Mouse (Mus musculus): ENCODE data around the gene Kcnh2. TPM values are rescaled to one million over a fixed set of nuclear protein-coding genes. Genes with fewer than 3 reads are reported as not detected.
A peak's percentile ranks its signal among the peaks of the same experiment; 100 is the strongest.

Gene Kcnh2
- polyA plus RNA-seq, 1 experiment from 2014 or later, result 26.2 TPM

GRCm38 (mm10) chr5:24308621-24309020 lies 42.8 kb downstream of the Kcnh2 start:
- ATAC-seq (ENCODE audit: extremely low read depth, insufficient number of reproducible peaks, low FRiP score, low TSS enrichment), result no peak
- no peak overlapping the region for H3K4me3 ChIP-seq
- 68% methylated on average over 7 of the region's 7 CpGs for WGBS
- no peaks in the 10 kb centered on the region for H3K4me1 ChIP-seq
- H3K27me3 ChIP-seq (replicated peaks), result no peaks in the 10 kb centered on the region
- H3K4me2 ChIP-seq, result no peak overlapping the region
- no peaks in the 10 kb centered on the region for H3K36me3 ChIP-seq
- no peak overlapping the region for H3K9ac ChIP-seq
- H3K9me3 ChIP-seq, result peaks cover 16% of the 10 kb centered on the region
- H3K27ac ChIP-seq (replicated peaks), result no peak overlapping the region

DNA sequence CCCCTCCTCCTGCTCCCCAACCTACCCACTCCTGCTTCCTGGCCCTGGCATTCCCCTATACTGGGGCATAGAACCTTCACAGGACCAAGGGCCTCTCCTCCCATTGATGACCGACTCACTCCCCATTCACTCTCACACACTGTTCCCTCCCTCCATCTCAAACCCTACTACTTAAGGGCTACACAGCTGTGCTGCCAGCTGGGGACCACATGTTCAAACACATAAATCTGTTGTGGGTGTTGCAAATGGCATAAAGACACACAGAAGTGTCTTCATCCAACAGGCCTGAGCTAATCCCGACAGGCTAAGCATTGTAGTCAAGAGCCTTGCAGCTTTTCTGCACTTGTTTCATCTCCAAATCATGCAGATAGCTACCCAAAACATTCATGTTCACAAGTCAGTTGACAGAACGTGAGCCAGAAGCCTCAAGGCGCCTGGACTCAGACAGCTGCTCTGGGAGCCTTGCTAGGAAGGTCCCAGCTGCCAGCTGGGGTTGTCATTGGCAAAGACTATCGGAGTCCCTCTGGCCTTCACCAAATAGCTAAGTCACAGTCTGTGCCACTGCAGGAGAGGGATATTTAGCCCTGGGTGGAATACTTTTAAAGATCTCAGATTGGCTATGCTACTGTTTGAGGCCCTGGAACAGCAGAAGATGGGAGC lies 44.2 kb downstream of the Kcnh2 start:
- whole genome bisulfite sequencing, result 56% methylated on average over 5 of the region's 5 CpGs
- no peaks in the 10 kb centered on the region for H3K36me3 ChIP-seq
- no peaks in the 10 kb centered on the region for H3K27me3 ChIP-seq (replicated peaks)
- no peaks in the 10 kb centered on the region for H3K4me1 ChIP-seq
- H3K9me3 ChIP-seq, result peaks cover 5% of the 10 kb centered on the region; the same call in 1 of the 2 replicates
- no peak for ATAC-seq (ENCODE audit: extremely low read depth, insufficient number of reproducible peaks, low FRiP score, low TSS enrichment)
- H3K4me2 ChIP-seq, result no peak overlapping the region
- no peak overlapping the region for H3K27ac ChIP-seq (replicated peaks)
- H3K4me3 ChIP-seq, result no peak overlapping the region
- H3K9ac ChIP-seq, result no peak overlapping the region

GRCm38 (mm10) chr5:24303199-24303598 lies 48.2 kb downstream of the Kcnh2 start:
- WGBS, result 57% methylated on average over 3 of the region's 3 CpGs
- no peaks in the 10 kb centered on the region for H3K36me3 ChIP-seq
- H3K4me2 ChIP-seq, result no peak overlapping the region
- H3K4me3 ChIP-seq, result no peak overlapping the region
- no peaks in the 10 kb centered on the region for H3K9me3 ChIP-seq
- peaks cover 4% of the 10 kb centered on the region; the same call in 1 of the 2 replicates for H3K27me3 ChIP-seq (replicated peaks)
- no peak overlapping the region for H3K27ac ChIP-seq (replicated peaks)
- H3K9ac ChIP-seq, result no peak overlapping the region
- ATAC-seq (ENCODE audit: extremely low read depth, insufficient number of reproducible peaks, low FRiP score, low TSS enrichment), result no peak
- peaks cover 10% of the 10 kb centered on the region; the same call in 1 of the 2 replicates for H3K4me1 ChIP-seq

DNA sequence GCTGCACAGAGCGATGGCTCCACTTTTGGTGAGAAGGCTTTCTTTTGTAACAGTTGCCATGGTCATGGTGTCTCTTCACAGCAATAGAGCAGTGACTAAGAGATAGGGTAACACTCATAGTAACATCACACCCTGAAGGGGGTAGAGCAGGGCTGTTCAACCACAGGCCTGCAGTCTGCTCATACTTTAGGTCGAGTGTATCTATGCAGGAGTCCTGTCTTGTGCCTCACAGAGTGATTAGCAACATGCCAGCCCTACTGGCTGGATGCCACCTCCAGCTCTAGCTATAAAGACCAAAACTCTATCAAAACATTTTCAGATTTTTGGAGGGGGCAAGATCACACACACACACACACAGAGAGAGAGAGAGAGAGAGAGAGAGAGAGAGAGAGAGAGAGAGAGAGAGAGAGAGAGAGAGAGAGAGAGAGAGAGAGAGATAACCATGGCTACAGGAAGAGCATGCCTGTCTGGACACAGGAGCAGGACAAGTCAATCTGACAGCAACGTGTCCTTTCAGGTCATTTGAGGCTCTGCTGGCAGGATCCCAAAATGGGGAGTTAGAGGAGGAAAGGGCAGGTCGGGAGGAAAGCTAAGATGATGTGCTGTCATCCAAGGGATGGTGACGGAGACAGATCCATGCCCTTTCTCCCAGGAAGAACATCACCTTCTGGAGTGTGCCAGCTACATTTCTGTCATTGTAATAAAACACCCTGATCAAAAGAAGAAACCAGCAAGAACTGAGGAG lies 51.4 kb downstream of the Kcnh2 start:
- ATAC-seq (ENCODE audit: extremely low read depth, insufficient number of reproducible peaks, low FRiP score, low TSS enrichment), result no peak
- no peak overlapping the region for H3K4me2 ChIP-seq
- WGBS, result 26% methylated on average over 5 of the region's 5 CpGs
- peaks cover 4% of the 10 kb centered on the region; the same call in 1 of the 2 replicates for H3K27me3 ChIP-seq (replicated peaks)
- 0 out of 2 replicates have a peak, but pooled peaks cover 2% of the 10 kb centered on the region for H3K9me3 ChIP-seq
- peak overlapping the region; percentile 39; the same call in 1 of the 2 replicates for H3K27ac ChIP-seq (replicated peaks)
- no peaks in the 10 kb centered on the region for H3K36me3 ChIP-seq
- no peak overlapping the region for H3K4me3 ChIP-seq
- peaks cover 10% of the 10 kb centered on the region; the same call in 1 of the 2 replicates for H3K4me1 ChIP-seq
- H3K9ac ChIP-seq, result no peak overlapping the region

- Histone ChIP-seq H3K27me3 (replicated peaks) (no peaks in the 10 kb centered on the region), H3K27ac (replicated peaks) (peak overlapping the region; percentile 53; the same call in 1 of the 2 replicates), H3K4me2 (no peak overlapping the region), H3K9ac (no peak overlapping the region), H3K4me1 (peaks cover 21% of the 10 kb centered on the region), H3K36me3 (no peaks in the 10 kb centered on the region), H3K4me3 (no peak overlapping the region), H3K9me3 (peaks cover 11% of the 10 kb centered on the region; the same call in 1 of the 2 replicates)
- 22% methylated on average over 3 of the region's 3 CpGs for WGBS
- no peak for ATAC-seq (ENCODE audit: extremely low read depth, insufficient number of reproducible peaks, low FRiP score, low TSS enrichment)
Observed at GRCm38 (mm10) chr5:24291954-24292353, 59.5 kb downstream of the Kcnh2 start.

DNA sequence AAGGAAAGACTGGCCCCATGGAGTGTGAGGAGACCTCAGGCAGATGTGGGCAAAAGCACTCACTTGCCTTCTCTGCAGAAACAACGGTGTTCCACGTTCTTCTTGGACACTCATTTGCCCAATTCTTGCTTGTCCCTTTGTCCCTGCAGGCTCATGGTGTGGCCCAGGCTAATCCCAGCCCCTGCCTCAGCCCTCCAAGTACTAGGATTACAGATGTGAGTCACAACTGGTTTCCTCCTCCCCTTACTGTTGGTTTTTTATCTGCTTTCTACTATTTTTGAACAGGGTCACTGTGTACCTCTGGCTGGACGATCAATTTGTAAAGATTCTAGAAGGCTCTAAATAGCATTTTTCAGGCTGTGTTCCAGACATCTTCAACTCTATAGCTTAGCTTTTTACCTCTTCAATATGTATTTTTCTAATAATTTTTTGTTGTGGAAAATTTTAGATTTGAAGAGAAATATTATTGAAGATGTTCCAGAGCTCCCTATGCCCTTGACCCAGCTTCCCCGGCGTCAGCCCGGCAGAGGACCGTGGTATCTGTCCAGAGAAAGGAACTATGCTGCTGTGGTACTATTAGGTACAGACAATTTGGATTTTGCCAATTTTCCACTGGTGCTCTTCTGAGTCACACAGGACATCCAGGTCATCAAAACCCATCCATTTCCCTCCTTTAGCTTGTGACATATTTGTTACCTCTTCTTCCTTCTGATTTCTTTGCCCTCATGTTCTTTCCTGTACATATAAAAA lies 65.0 kb downstream of the Kcnh2 start:
- Histone ChIP-seq H3K4me1 (peaks cover 31% of the 10 kb centered on the region), H3K36me3 (no peaks in the 10 kb centered on the region), H3K27me3 (replicated peaks) (peaks cover 2% of the 10 kb centered on the region; the same call in 1 of the 2 replicates), H3K27ac (replicated peaks) (no peak overlapping the region), H3K4me2 (no peak overlapping the region), H3K9me3 (no peaks in the 10 kb centered on the region), H3K4me3 (no peak overlapping the region), H3K9ac (0 out of 2 replicates have a peak overlapping the region, but pooled peaks have one; percentile 21)
- 71% methylated on average over 7 of the region's 7 CpGs for WGBS
- ATAC-seq (ENCODE audit: extremely low read depth, insufficient number of reproducible peaks, low FRiP score, low TSS enrichment), result no peak

DNA sequence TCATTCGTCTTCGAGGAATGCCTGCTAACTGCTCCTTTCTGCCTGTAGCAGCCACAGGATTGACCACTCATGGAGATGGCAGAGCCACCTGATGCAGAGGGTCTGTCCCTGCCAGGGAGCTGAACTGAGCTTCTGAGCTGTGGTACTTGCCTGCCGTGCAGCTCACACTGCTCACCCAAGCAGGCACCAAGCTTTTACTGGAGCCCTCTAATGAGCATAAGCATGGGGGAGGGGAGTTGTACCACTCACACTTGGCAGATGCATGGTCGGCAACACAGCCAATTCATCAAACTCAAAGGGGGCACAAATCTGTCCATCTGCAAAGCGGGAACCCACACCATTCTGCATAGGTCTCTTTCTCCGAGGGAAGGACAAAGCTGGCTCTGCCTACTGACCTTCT lies 67.3 kb downstream of the Kcnh2 start:
- Histone ChIP-seq H3K9me3 (no peaks in the 10 kb centered on the region), H3K9ac (no peak overlapping the region), H3K4me1 (peaks cover 26% of the 10 kb centered on the region), H3K27me3 (replicated peaks) (peaks cover 13% of the 10 kb centered on the region), H3K36me3 (no peaks in the 10 kb centered on the region), H3K4me2 (no peak overlapping the region), H3K27ac (replicated peaks) (no peak overlapping the region), H3K4me3 (no peak overlapping the region)
- 76% methylated on average over 6 of the region's 6 CpGs for WGBS
- no peak for ATAC-seq (ENCODE audit: extremely low read depth, insufficient number of reproducible peaks, low FRiP score, low TSS enrichment)

GRCm38 (mm10) chr5:24283181-24283580 lies 68.2 kb downstream of the Kcnh2 start:
- H3K9ac ChIP-seq, result no peak overlapping the region
- no peak overlapping the region for H3K27ac ChIP-seq (replicated peaks)
- H3K4me3 ChIP-seq, result no peak overlapping the region
- H3K4me1 ChIP-seq, result peaks cover 23% of the 10 kb centered on the region
- H3K36me3 ChIP-seq, result no peaks in the 10 kb centered on the region
- peaks cover 13% of the 10 kb centered on the region for H3K27me3 ChIP-seq (replicated peaks)
- H3K9me3 ChIP-seq, result no peaks in the 10 kb centered on the region
- no peak for ATAC-seq (ENCODE audit: extremely low read depth, insufficient number of reproducible peaks, low FRiP score, low TSS enrichment)
- WGBS, result 52% methylated on average over 5 of the region's 5 CpGs
- no peak overlapping the region for H3K4me2 ChIP-seq

GRCm38 (mm10) chr5:24280523-24280922 lies 70.9 kb downstream of the Kcnh2 start:
- H3K27ac ChIP-seq (replicated peaks), result no peak overlapping the region
- H3K4me3 ChIP-seq, result no peak overlapping the region
- H3K27me3 ChIP-seq (replicated peaks), result peaks cover 13% of the 10 kb centered on the region
- no peak for ATAC-seq (ENCODE audit: extremely low read depth, insufficient number of reproducible peaks, low FRiP score, low TSS enrichment)
- WGBS, result 75% methylated on average over 2 of the region's 2 CpGs
- no peak overlapping the region for H3K9ac ChIP-seq
- H3K4me2 ChIP-seq, result no peak overlapping the region
- no peaks in the 10 kb centered on the region for H3K9me3 ChIP-seq
- peaks cover 15% of the 10 kb centered on the region for H3K4me1 ChIP-seq
- H3K36me3 ChIP-seq, result no peaks in the 10 kb centered on the region

DNA sequence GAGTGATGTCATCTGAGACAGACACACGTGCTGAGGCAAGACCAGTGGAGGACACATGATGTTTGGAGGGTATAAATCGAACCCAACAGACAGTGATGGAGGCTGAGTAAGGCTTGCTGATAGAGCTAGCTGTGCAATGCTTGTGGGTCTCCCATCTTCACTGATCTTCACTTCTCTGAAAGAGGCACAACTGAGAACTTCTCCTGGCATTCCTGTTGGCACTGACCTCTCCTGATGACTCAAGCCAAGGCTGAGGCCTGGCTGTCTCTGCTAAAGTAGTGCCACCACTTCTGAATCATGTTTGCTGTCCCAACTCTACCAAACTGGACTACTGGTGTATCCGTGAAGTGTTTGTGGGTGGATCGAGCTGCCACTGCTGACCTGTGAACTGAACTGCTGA lies 71.9 kb downstream of the Kcnh2 start:
- ATAC-seq (ENCODE audit: extremely low read depth, insufficient number of reproducible peaks, low FRiP score, low TSS enrichment), result no peak
- H3K4me1 ChIP-seq, result peaks cover 10% of the 10 kb centered on the region; the same call in 1 of the 2 replicates
- H3K9me3 ChIP-seq, result no peaks in the 10 kb centered on the region
- no peaks in the 10 kb centered on the region for H3K36me3 ChIP-seq
- H3K27me3 ChIP-seq (replicated peaks), result peaks cover 13% of the 10 kb centered on the region
- no peak overlapping the region for H3K4me3 ChIP-seq
- 71% methylated on average over 4 of the region's 4 CpGs for WGBS
- H3K27ac ChIP-seq (replicated peaks), result no peak overlapping the region
- H3K9ac ChIP-seq, result no peak overlapping the region
- no peak overlapping the region for H3K4me2 ChIP-seq

GRCm38 (mm10) chr5:24278206-24278605 lies 73.2 kb downstream of the Kcnh2 start:
- 75% methylated on average over 10 of the region's 10 CpGs for WGBS
- Histone ChIP-seq H3K4me1 (peaks cover 14% of the 10 kb centered on the region), H3K36me3 (no peaks in the 10 kb centered on the region), H3K9me3 (no peaks in the 10 kb centered on the region), H3K4me3 (no peak overlapping the region), H3K27me3 (replicated peaks) (peaks cover 13% of the 10 kb centered on the region), H3K4me2 (no peak overlapping the region), H3K27ac (replicated peaks) (no peak overlapping the region), H3K9ac (no peak overlapping the region)
- ATAC-seq (ENCODE audit: extremely low read depth, insufficient number of reproducible peaks, low FRiP score, low TSS enrichment), result no peak
